Mouse (Mus musculus): ENCODE measurements around the gene Mif4gd. TPM values are rescaled to one million over a fixed set of nuclear protein-coding genes. Genes with fewer than 3 reads are reported as not detected.

The Mif4gd gene
- polyA plus RNA-seq, 1 experiment = 144 TPM

GRCm38 (mm10) chr11:115614346-115615107 is 1.8 kb upstream of the Mif4gd start:
- Histone ChIP-seq H3K27me3 (replicated peaks; ENCODE audit: control insufficient read depth, insufficient read depth, low read length) (no peaks in the 10 kb centered on the region), H3K36me3 (ENCODE audit: control insufficient read depth, insufficient read depth, low read length) (no peaks in the 10 kb centered on the region; the same call in 1 of the 2 replicates), H3K27ac (ENCODE audit: insufficient read depth, low read depth, low read length) (peak overlapping the region; percentile 1; the same call in 1 of the 2 replicates), H3K4me1 (ENCODE audit: control insufficient read depth, insufficient read depth, low read length) (peaks cover 35% of the 10 kb centered on the region), H3K4me3 (ENCODE audit: insufficient read depth, low read depth, low read length) (no peak overlapping the region)
- TF ChIP-seq POLR2A (IDR thresholded peaks at IDR 0.05; ENCODE audit: low read depth, low read length) = no peak
- no peak for TF ChIP-seq CTCF (conservative IDR thresholded peaks at IDR 0.05; ENCODE audit: insufficient read depth, insufficient read length, low read depth, low read length)
- WGBS = 55% methylated on average over 10 of the region's 10 CpGs
- no peak for DNase-seq

GRCm38 (mm10) chr11:115613138-115613945 is 573 bp upstream of the Mif4gd start:
- peak overlapping the region; percentile 66 for H3K4me3 ChIP-seq (ENCODE audit: insufficient read depth, low read depth, low read length)
- TF ChIP-seq CTCF (conservative IDR thresholded peaks at IDR 0.05; ENCODE audit: insufficient read depth, insufficient read length, low read depth, low read length) = no peak
- TF ChIP-seq POLR2A (IDR thresholded peaks at IDR 0.05; ENCODE audit: low read depth, low read length) = no peak
- H3K4me1 ChIP-seq (ENCODE audit: control insufficient read depth, insufficient read depth, low read length) = peaks cover 30% of the 10 kb centered on the region
- peak overlapping the region; percentile 94 for H3K27ac ChIP-seq (ENCODE audit: insufficient read depth, low read depth, low read length)
- H3K36me3 ChIP-seq (ENCODE audit: control insufficient read depth, insufficient read depth, low read length) = no peaks in the 10 kb centered on the region; the same call in 1 of the 2 replicates
- 3% methylated on average over 16 of the region's 16 CpGs for WGBS
- peak; percentile 61 for DNase-seq
- no peaks in the 10 kb centered on the region for H3K27me3 ChIP-seq (replicated peaks; ENCODE audit: control insufficient read depth, insufficient read depth, low read length)

DNA sequence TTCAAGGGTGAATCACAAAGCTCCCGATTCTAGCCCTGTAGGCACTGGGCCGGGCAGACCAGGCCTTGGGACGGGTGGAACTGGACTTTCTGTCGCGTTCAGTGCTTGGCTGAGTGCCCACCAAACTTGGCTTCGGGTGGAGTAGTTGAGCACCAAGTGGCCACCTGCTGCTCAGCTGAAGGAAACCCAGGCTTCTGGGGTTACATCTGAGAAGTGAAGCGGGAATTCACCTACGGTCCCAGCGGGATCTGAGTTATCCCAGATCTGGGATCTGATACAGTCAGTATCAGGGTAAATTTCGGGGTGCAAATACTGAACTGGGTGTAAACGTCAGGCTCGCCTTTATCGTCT is 735 bp downstream of the Mif4gd start:
- Histone ChIP-seq H3K27ac (ENCODE audit: insufficient read depth, low read depth, low read length) (peak overlapping the region; percentile 80), H3K27me3 (replicated peaks; ENCODE audit: control insufficient read depth, insufficient read depth, low read length) (no peaks in the 10 kb centered on the region), H3K36me3 (ENCODE audit: control insufficient read depth, insufficient read depth, low read length) (no peaks in the 10 kb centered on the region; the same call in 1 of the 2 replicates), H3K4me3 (ENCODE audit: insufficient read depth, low read depth, low read length) (peak overlapping the region; percentile 66), H3K4me1 (ENCODE audit: control insufficient read depth, insufficient read depth, low read length) (peaks cover 30% of the 10 kb centered on the region)
- WGBS = 1% methylated on average over 13 of the region's 13 CpGs
- TF ChIP-seq CTCF (conservative IDR thresholded peaks at IDR 0.05; ENCODE audit: insufficient read depth, insufficient read length, low read depth, low read length) (peak; percentile 23; the same call in 1 of the 2 replicates), POLR2A (IDR thresholded peaks at IDR 0.05; ENCODE audit: low read depth, low read length) (no peak)
- DNase-seq = peak; percentile 95

DNA sequence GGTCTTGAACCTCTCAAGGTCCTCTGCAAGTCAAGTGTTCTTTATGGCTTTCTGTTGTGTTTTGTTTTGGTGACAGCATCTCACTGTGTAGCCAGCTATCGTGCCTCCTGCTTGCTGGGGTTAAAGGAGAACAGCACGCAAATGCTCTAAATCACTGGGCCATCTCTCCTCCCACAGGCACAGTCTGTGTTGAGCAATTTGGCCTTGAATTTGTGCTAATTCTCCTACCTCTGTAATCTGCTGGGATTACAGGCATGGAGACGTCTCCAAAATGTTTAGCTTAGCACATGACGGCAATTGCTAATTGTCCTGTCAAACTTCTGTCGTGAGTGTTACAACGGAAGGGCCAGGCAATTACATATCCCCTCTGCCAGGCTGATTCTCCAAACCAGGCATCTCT is 1.6 kb downstream of the Mif4gd start:
- no peaks in the 10 kb centered on the region for H3K27me3 ChIP-seq (replicated peaks; ENCODE audit: control insufficient read depth, insufficient read depth, low read length)
- peaks cover 1% of the 10 kb centered on the region; the same call in 1 of the 2 replicates for H3K36me3 ChIP-seq (ENCODE audit: control insufficient read depth, insufficient read depth, low read length)
- TF ChIP-seq POLR2A (IDR thresholded peaks at IDR 0.05; ENCODE audit: low read depth, low read length) (no peak), CTCF (conservative IDR thresholded peaks at IDR 0.05; ENCODE audit: insufficient read depth, insufficient read length, low read depth, low read length) (no peak)
- DNase-seq = no peak
- WGBS = 63% methylated on average over 6 of the region's 6 CpGs
- no peak overlapping the region for H3K27ac ChIP-seq (ENCODE audit: insufficient read depth, low read depth, low read length)
- H3K4me1 ChIP-seq (ENCODE audit: control insufficient read depth, insufficient read depth, low read length) = peaks cover 30% of the 10 kb centered on the region
- no peak overlapping the region for H3K4me3 ChIP-seq (ENCODE audit: insufficient read depth, low read depth, low read length)

DNA sequence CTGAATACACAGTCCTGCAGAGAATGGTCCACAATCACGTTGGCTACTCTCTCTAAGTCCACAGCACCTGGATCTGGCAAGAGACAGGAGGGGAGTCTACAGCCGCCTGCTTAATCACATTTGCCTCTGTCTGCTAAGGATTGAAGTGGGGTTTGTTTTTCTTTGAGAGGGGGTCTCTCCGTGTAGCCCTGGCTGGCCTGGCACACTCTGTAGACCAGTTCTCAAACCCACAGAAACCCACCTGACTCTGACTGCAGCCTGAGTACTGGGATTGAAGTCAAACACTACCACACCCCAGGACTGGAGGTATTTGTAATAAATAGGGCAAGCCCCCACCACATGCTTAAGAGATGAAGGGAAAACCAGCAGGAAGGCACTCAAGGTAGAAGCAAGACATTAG is 3.2 kb downstream of the Mif4gd start:
- no peak for DNase-seq
- Histone ChIP-seq H3K27ac (ENCODE audit: insufficient read depth, low read depth, low read length) (no peak overlapping the region), H3K4me1 (ENCODE audit: control insufficient read depth, insufficient read depth, low read length) (peaks cover 23% of the 10 kb centered on the region), H3K4me3 (ENCODE audit: insufficient read depth, low read depth, low read length) (no peak overlapping the region), H3K27me3 (replicated peaks; ENCODE audit: control insufficient read depth, insufficient read depth, low read length) (no peaks in the 10 kb centered on the region), H3K36me3 (ENCODE audit: control insufficient read depth, insufficient read depth, low read length) (peaks cover 1% of the 10 kb centered on the region; the same call in 1 of the 2 replicates)
- WGBS = 71% methylated on average over 3 of the region's 3 CpGs
- TF ChIP-seq CTCF (conservative IDR thresholded peaks at IDR 0.05; ENCODE audit: insufficient read depth, insufficient read length, low read depth, low read length) (no peak), POLR2A (IDR thresholded peaks at IDR 0.05; ENCODE audit: low read depth, low read length) (no peak)

- peaks cover 15% of the 10 kb centered on the region for H3K4me1 ChIP-seq (ENCODE audit: control insufficient read depth, insufficient read depth, low read length)
- DNase-seq = no peak
- 0 out of 2 replicates have a peak, but pooled peaks cover 1% of the 10 kb centered on the region for H3K36me3 ChIP-seq (ENCODE audit: control insufficient read depth, insufficient read depth, low read length)
- 74% methylated on average over 23 of the region's 23 CpGs for whole genome bisulfite sequencing
- no peaks in the 10 kb centered on the region for H3K27me3 ChIP-seq (replicated peaks; ENCODE audit: control insufficient read depth, insufficient read depth, low read length)
- H3K4me3 ChIP-seq (ENCODE audit: insufficient read depth, low read depth, low read length) = no peak overlapping the region
- no peak for TF ChIP-seq POLR2A (IDR thresholded peaks at IDR 0.05; ENCODE audit: low read depth, low read length)
- TF ChIP-seq CTCF (conservative IDR thresholded peaks at IDR 0.05; ENCODE audit: insufficient read depth, insufficient read length, low read depth, low read length) = no peak
- no peak overlapping the region for H3K27ac ChIP-seq (ENCODE audit: insufficient read depth, low read depth, low read length)
Measured at GRCm38 (mm10) chr11:115608421-115609399, 4.1 kb downstream of the Mif4gd start.
